Mouse (Mus musculus) ES-E14 (cell line): Measurements from ENCODE around the gene Cecr2. TPM values are rescaled to one million over a fixed set of nuclear protein-coding genes. Genes with fewer than 3 reads are reported as not detected.

Source experiments
- DNase-seq: peaks from one replicate; pipeline ENCODE4 v3.0.0-alpha.2; 2013; ENCODE audit warnings: low read depth, low spot score
- H3K27ac ChIP-seq: 2 replicates; pipeline ENCODE4 v1.5.1; 2012; ENCODE audit warnings: low read depth, mild to moderate bottlenecking, low read length, moderate library complexity, mixed read lengths; ENCODE audit not compliant: poor library complexity, insufficient read depth, severe bottlenecking
- H3K36me3 ChIP-seq: 2 replicates; pipeline ENCODE4 v1.6.1; 2012; ENCODE audit warnings: mild to moderate bottlenecking, low read length, moderate library complexity, mixed read lengths; ENCODE audit not compliant: control insufficient read depth, poor library complexity, insufficient read depth, severe bottlenecking
- H3K4me1 ChIP-seq, 2 experiments: fragments of 150-350 bp in 1 of 2; sonication (generic) in 1 of 2; 2 replicates each; pipeline ENCODE4 v1.6.1; 2012; ENCODE audit warnings: low read length in 2 of 2, mild to moderate bottlenecking in 1 of 2, mixed read lengths in 1 of 2; ENCODE audit not compliant: control insufficient read depth in 2 of 2, insufficient read depth in 2 of 2, poor library complexity in 1 of 2
- H3K4me3 ChIP-seq, 2 experiments: fragments of 150-350 bp in 1 of 2; sonication (generic) in 1 of 2; 2 replicates each; pipeline ENCODE4 v1.5.1; 2012; ENCODE audit warnings: low read length in 2 of 2, low read depth in 1 of 2, mild to moderate bottlenecking in 1 of 2, mixed read lengths in 1 of 2; ENCODE audit not compliant: insufficient read depth in 1 of 2, poor library complexity in 1 of 2, severe bottlenecking in 1 of 2
- H3K9ac ChIP-seq: 2 replicates; pipeline ENCODE4 v1.6.1; 2012; ENCODE audit warnings: low read depth, mild to moderate bottlenecking, low read length, mixed read lengths; ENCODE audit not compliant: poor library complexity, insufficient read depth, severe bottlenecking
- H3K9me3 ChIP-seq: fragments of 150-350 bp; sonication (generic); 2 replicates; pipeline ENCODE4 v1.6.1; 2012; ENCODE audit warnings: low read depth, mild to moderate bottlenecking, low read length; ENCODE audit not compliant: control insufficient read depth, insufficient read depth
- CHD2 ChIP-seq: IDR thresholded peaks from 2 replicates; pipeline ENCODE4 v1.6.1; 2014; ENCODE audit warnings: mild to moderate bottlenecking, low read depth, low read length, inconsistent platforms
- HCFC1 ChIP-seq: IDR thresholded peaks from 2 replicates; pipeline ENCODE4 v1.6.1; 2012; ENCODE audit warnings: low read length, inconsistent platforms, borderline replicate concordance; ENCODE audit not compliant: insufficient read depth
- MAFK ChIP-seq: IDR thresholded peaks from 2 replicates; pipeline ENCODE4 v1.6.1; 2014; ENCODE audit warnings: mild to moderate bottlenecking, low read depth, low read length, inconsistent platforms; ENCODE audit not compliant: insufficient read depth
- ZC3H11A ChIP-seq: IDR thresholded peaks from 2 replicates; pipeline ENCODE4 v1.6.1; 2012; ENCODE audit warnings: low read depth, mild to moderate bottlenecking, inconsistent platforms, low read length, borderline replicate concordance
- ZNF384 ChIP-seq: IDR thresholded peaks from 2 replicates; pipeline ENCODE4 v1.6.1; 2012; ENCODE audit warnings: low read depth, low read length, inconsistent platforms
- in situ Hi-C, 2 experiments: fragments of 600-800 bp; cut with MboI; formaldehyde crosslinking; loops; one replicate each; pipeline ENCODE4 v1.15.1; 2025; ENCODE audit warnings: low sequenced_read_pairs in 2 of 2, inconsistent platforms in 1 of 2; ENCODE audit not compliant: unreplicated experiment in 2 of 2
- total RNA-seq: library from RNA; depleted of rRNA; stranded (reverse); fragments of 300-350 nt; gene quantifications from 2 replicates; pipeline ENCODE4 v1.2.3, GENCODE M21; 2012

Cecr2 gene
- total RNA-seq, 1 experiment = 26.5 TPM

DNA sequence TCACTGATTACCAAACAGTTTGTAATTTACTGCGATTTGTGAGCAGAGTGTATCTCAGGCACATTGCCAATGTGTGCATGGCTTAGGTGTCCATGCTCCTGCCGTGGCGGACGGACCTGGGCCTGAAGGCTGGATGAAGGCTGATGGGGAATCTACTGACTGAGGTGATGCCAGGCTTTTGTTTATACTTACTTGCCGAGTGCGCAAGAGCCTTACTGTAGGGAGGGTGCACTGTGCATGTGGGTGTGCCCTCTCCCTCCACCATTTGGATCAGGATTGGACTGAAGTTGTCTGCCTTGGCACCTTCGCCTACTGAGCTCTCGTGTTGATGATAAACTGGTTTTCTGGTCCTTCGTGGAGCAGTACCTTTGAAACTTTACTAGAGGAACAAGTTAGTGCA lies 111.4 kb downstream of the Cecr2 start:
- in situ Hi-C loops = no loop called here
- no peak for DNase-seq
- no peak overlapping the region for H3K4me3 ChIP-seq
- H3K27ac ChIP-seq = no peak overlapping the region
- H3K4me1 ChIP-seq = no peaks in the 10 kb centered on the region; a peak in 1 of 4 replicates
- peaks cover 9% of the 10 kb centered on the region; the same call in 1 of the 2 replicates for H3K36me3 ChIP-seq
- no peak overlapping the region for H3K9ac ChIP-seq
- TF ChIP-seq ZC3H11A (no peak), HCFC1 (no peak), ZNF384 (no peak), MAFK (no peak), CHD2 (no peak)
- H3K9me3 ChIP-seq = no peaks in the 10 kb centered on the region

GRCm38 (mm10) chr6:120778226-120778625 lies 112.1 kb downstream of the Cecr2 start:
- no peak for TF ChIP-seq CHD2
- TF ChIP-seq MAFK = no peak
- no peak for TF ChIP-seq ZNF384
- no peak for TF ChIP-seq ZC3H11A
- no peak for TF ChIP-seq HCFC1
- in situ Hi-C loops = no loop called here
- no peak overlapping the region for H3K4me3 ChIP-seq

DNA sequence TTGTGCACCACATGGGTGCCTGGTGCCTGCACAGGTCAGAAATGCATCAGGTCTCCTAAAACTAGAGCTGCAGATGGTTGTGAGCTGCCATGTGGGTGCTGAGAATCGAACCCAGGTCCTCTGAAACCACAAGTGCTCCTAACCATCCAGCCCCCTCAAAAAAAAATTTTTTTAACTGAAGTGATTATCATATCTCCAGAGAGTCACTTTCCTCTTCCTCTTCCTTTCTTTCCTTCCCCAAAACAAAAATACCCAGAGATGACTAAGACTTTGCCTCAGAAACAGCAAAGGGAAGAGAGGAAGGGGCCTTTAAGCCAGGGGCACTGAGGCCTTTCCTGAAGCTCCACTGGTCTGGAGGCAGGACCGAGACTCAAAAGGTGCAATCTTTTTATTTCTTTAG lies 116.8 kb downstream of the Cecr2 start:
- in situ Hi-C loops = loop anchor here in 1 of 2 experiments (10.0 kb wide), 1 partner anchor 248 kb away; the partner anchor contains the start of gene Hdhd5
- TF ChIP-seq HCFC1 (no peak), ZNF384 (no peak), CHD2 (no peak), ZC3H11A (no peak), MAFK (no peak)
- DNase-seq = no peak

More at GRCm38 (mm10) chr6:120778226-120778625, 112.1 kb downstream of the Cecr2 start:
- H3K9ac ChIP-seq = no peak overlapping the region
- H3K9me3 ChIP-seq = no peaks in the 10 kb centered on the region
- no peak for DNase-seq
- H3K36me3 ChIP-seq = peaks cover 9% of the 10 kb centered on the region; the same call in 1 of the 2 replicates
- no peak overlapping the region for H3K27ac ChIP-seq
- H3K4me1 ChIP-seq = no peaks in the 10 kb centered on the region; a peak in 1 of 4 replicates

GRCm38 (mm10) chr6:120784351-120784750 lies 118.2 kb downstream of the Cecr2 start:
- TF ChIP-seq CHD2 (no peak), MAFK (no peak), ZC3H11A (no peak), ZNF384 (no peak), HCFC1 (no peak)
- DNase-seq = no peak
- Histone ChIP-seq H3K36me3 (no peaks in the 10 kb centered on the region; the same call in 1 of the 2 replicates), H3K9ac (no peak overlapping the region), H3K27ac (no peak overlapping the region), H3K4me1 (peaks cover 0 to 4% of the 10 kb centered on the region in 2 experiments; a peak in 1 of 4 replicates), H3K4me3 (no peak overlapping the region), H3K9me3 (no peaks in the 10 kb centered on the region)
- in situ Hi-C loops = loop anchor here in 1 of 2 experiments (10.0 kb wide), 1 partner anchor 250 kb away; the partner anchor contains the start of gene Hdhd5

More for the DNA sequence above, 116.8 kb downstream of the Cecr2 start:
- Histone ChIP-seq H3K9ac (no peak overlapping the region), H3K36me3 (no peaks in the 10 kb centered on the region), H3K4me1 (0 out of 4 replicates have a peak, but pooled peaks cover 0 to 2% of the 10 kb centered on the region in 2 experiments), H3K27ac (no peak overlapping the region), H3K4me3 (no peak overlapping the region), H3K9me3 (no peaks in the 10 kb centered on the region)

DNA sequence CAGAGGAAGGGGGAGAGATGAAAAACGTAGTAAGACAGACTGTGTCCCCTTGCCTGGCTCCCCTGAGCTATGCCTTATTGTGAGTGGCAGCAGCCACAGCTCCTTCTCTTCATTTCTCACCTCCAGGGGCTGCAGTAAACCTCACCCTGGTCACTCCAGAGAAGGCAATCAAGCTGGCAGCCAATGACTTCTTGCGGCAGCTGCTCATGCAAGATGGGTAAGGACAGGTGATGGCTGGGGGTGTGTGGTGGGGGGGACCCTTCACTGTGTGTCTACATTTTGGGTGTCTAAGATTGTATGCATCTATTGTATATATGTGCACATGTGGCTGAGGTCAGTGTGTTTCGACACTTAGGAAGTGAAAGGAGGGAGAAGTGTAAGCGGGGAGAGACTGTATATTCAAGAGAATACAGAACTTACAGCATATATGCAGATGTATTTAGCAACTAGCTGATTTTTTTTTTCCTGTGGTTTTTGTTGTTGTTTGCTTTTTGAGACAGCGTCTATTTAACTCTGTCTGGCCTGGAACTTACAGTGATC lies 122.0 kb downstream of the Cecr2 start:
- Histone ChIP-seq H3K9me3 (no peaks in the 10 kb centered on the region), H3K27ac (no peak overlapping the region), H3K4me3 (no peak overlapping the region), H3K9ac (no peak overlapping the region), H3K36me3 (peaks cover 10% of the 10 kb centered on the region; the same call in 1 of the 2 replicates), H3K4me1 (peaks cover 0 to 4% of the 10 kb centered on the region in 2 experiments; a peak in 1 of 4 replicates)
- TF ChIP-seq ZC3H11A = no peak
- no peak for TF ChIP-seq ZNF384
- TF ChIP-seq HCFC1 = no peak
- TF ChIP-seq MAFK = no peak
- DNase-seq = no peak
- in situ Hi-C loops = loop anchor here in 1 of 2 experiments (10.0 kb wide), 1 partner anchor 253 kb away; the partner anchor contains the start of gene Hdhd5
